Mouse (Mus musculus): ENCODE results near the gene Psenen. TPM values are rescaled to one million over a fixed set of nuclear protein-coding genes. Genes with fewer than 3 reads are reported as not detected.

Gene Psenen
- total RNA-seq, 1 experiment from 2014 or later: 135 TPM

DNA sequence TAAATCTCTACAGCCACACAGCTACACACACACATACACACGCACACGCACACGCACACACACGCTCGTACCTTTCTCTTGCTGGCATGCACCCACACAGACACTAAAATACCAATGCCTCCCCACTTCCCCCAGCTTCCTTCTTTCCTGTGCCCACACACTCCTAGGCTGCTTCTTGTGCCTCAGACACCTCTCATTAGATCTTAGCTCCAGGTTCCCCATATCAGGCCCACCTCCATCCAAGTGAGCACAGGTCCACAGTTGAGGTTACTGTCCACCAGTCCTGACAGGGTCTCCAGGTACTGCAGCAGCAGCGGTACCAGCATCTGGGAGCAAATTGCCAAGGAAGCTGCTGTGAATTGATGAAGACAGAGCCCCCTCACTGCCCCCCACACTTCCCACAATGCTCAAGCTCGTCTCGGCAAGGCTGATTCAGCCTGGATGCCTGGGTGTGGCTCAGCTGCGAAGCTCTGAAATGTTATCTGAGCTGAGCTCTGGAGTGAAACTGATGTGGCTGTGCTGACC is 32.1 kb downstream of the Psenen start:
- no peak for ATAC-seq (replicated peaks; ENCODE audit: insufficient number of reproducible peaks, low FRiP score, low TSS enrichment, poor library complexity, severe bottlenecking)

DNA sequence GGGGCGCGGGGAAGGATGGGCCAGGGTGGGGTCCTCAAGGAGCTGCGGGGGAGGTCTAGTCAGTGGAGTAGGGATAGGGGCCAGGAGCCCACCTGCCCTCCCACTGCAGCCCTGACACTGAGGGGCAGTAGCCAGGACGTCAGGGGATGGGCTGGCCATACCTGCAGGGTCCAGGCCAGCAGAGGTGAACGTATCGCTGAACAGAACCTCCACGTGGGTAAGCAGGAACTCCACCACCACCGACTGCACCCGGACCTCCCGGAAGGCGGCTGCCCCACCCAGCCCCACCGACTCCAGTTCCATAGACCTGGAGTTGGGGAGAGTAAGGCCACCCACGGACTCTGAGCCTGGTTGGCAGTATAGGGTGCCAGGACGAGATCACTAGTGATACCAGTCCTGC is 36.4 kb downstream of the Psenen start:
- no peak for ATAC-seq (replicated peaks; ENCODE audit: insufficient number of reproducible peaks, low FRiP score, low TSS enrichment, poor library complexity, severe bottlenecking)

DNA sequence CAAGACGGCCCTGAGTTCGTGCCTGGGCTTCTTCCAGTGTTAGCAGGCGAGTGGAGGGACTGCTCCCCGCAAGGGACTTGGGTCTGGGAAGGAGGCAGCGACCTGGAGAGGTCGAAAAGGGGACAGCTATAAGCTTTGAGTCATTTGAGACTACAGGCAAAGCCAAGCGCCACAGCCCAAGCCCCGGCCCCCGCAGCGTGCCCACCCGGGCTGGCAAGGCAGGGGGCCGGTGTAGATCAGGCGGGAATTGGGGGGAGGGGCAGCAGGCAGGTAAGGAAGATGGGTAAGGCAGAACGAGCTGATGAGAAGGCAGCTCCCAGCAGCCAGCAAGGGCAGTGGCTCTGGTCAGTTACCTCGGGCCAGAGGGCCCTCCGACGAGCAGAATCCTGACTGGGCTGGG is 37.0 kb downstream of the Psenen start:
- no peak for ATAC-seq (replicated peaks; ENCODE audit: insufficient number of reproducible peaks, low FRiP score, low TSS enrichment, poor library complexity, severe bottlenecking)

DNA sequence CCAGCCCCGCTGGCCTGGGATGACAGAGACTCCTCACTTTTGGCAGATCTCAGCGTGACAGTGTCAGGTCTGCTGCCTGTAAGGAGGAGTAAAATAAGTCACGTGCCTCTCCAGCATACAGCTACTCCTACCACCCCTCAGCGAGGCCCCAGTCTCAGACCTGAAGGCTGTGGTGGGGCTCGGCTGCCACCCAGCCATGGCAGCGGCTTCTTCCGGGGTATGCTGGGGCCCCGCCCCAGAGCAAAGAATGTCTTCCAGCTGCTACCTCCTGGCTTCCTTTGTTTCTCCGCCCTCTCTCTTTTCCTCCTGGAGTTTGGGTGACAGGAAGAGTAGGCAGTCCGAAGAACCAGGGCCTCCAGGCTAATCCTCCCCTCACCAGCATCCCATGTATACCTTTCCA is 37.5 kb downstream of the Psenen start:
- no peak for ATAC-seq (replicated peaks; ENCODE audit: insufficient number of reproducible peaks, low FRiP score, low TSS enrichment, poor library complexity, severe bottlenecking)

DNA sequence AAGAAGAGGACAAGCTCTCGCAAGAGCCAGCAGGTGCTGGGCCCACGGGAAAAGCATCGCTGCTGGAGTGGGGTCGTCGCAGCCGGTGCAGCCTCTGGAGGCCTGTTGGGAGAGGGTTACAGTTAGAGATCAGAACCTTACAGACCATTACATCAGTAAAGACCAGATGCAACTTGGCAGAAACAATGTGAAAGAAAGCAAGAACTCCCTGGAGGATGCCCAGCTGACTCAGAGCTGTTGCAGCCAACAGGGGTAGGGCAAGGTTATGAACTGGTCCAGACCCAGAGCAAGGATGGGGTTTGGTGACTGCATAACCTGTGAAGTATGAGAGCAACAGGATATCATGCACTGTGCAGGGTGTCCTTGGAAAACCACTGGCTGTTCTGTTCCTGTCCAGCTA is 38.9 kb downstream of the Psenen start:
- no peak for ATAC-seq (replicated peaks; ENCODE audit: insufficient number of reproducible peaks, low FRiP score, low TSS enrichment, poor library complexity, severe bottlenecking)

DNA sequence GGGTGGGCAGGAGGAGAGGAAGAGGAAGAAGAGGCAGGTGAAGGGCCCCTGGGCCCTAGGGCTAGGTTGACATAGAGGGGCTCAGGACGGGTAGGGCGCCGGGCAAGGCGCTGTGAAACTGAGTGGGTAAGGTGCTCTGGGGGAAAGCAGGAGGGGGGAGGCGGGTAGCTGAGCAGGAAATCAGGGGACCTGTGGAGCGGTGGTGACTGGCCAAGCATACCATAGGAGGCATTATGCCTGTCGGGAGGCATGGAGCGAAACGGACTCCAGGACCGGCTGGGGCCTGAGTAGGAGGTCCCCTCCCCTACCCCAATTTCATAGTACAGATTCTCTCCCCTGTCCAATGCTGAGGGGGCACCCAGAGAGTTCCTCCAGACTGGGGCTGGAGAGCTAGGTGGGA is 40.6 kb downstream of the Psenen start:
- no peak for ATAC-seq (replicated peaks; ENCODE audit: insufficient number of reproducible peaks, low FRiP score, low TSS enrichment, poor library complexity, severe bottlenecking)

DNA sequence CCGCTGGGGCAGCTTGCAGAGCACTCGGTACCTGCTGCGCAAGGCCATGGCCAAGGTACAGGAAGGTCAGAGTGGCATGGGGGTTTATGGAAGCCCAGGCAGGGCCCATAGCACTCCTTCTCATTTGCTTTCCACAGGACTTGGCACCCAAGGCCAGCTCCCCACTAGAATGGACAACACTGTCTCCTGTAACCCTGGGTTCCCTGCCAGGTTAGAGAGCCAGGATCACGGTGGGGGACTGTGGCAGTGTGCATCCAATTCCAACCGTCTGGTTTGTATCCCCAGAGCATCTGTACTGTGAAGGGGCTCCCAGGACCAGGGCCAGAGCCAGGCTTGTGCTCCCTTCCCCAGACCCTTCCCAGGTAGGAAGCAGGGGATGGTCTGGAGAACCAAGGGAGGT is 42.6 kb downstream of the Psenen start:
- ATAC-seq (replicated peaks; ENCODE audit: insufficient number of reproducible peaks, low FRiP score, low TSS enrichment, poor library complexity, severe bottlenecking): no peak

DNA sequence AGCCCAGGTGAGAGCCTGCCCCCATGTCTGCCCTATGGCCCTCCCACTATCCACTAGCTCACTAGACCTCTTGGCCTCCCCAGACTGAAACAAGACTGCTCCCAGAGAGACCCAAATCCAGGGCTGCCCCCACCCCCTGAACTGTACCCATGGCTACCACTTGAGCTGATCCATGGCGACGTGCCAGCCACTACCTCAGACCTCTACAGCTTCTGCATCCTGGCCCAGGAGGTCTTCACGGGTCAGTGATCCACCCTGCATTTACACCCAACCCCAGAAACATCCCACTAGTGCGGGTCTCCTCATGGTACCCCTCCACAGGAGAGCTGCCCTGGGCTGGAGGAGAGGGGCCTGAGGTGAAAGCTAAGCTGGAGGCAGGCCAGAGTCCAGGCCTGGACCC is 43.0 kb downstream of the Psenen start:
- ATAC-seq (replicated peaks; ENCODE audit: insufficient number of reproducible peaks, low FRiP score, low TSS enrichment, poor library complexity, severe bottlenecking): no peak

DNA sequence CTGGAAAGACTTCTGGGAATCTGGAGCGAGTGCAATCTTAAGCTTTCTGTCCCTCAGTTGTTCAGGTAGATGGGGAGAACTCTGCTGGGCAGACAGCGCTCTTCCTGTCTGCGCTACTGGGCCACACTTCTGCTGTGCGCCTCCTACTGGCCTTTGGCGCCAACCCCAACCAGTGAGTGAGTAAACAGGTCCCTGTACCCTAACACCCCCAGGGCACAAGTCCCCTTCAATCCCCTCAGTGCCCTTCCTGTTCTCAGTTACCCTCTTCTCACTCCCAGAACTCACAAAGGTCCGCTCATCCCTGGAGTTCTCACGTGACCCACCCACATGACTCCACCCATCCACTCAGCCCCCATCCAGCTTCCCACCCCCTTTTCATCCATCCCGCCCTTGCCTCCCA is 45.1 kb downstream of the Psenen start:
- no peak for ATAC-seq (replicated peaks; ENCODE audit: insufficient number of reproducible peaks, low FRiP score, low TSS enrichment, poor library complexity, severe bottlenecking)

DNA sequence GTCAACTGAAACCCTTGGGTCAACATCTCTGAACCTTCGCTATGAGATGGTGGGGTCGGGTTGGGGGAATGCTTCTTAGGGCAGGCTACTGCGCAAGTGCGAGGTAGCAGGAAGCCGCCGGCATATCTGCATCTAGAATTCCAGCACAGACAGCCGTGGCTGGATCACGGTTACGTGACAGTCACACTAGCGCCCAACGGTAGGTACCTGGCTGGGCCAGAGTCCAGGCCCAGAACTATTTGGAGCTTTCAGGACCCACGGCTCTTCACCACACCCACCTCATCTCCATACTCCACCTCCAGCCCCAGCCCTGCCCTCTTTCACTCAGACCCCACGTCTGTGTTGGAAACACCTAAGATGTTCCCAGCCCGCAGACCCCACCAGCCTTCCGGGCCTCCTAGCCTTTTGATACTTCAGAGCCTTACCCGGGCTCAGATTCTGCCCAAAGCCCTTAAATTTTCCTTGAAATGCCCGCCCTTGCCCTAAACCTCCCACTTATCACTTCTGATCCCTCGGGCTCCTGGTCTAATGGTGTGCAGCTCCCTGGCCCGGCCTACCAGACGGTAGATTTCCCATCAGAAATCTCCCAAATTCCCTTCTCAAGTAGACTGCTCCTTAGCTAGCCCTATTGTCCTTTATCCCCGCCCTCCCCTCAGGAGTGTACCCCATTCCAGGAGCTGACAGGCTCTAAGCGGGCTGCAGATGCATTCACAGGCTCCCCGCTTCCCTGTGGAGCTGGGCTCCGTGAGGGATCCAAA is 48.2 kb downstream of the Psenen start:
- no peak for ATAC-seq (replicated peaks; ENCODE audit: insufficient number of reproducible peaks, low FRiP score, low TSS enrichment, poor library complexity, severe bottlenecking)

Other genes with a start within 250 kb of the Psenen start
- gene Syne4, start 248.8 kb downstream of the Psenen start, total RNA-seq (2017): 3.0 TPM in 1 of 3 replicates, not detected in the others
- gene E130208F15Rik, start 241.9 kb downstream of the Psenen start, total RNA-seq (2017): 2.2 to 10.7 TPM (median 8.0 TPM) in 3 replicates
- gene Sdhaf1, start 239.7 kb downstream of the Psenen start, total RNA-seq (2017): 11.3 to 13.7 TPM (median 11.5 TPM) in 3 replicates
- gene Lrfn3, start 200.9 kb downstream of the Psenen start, total RNA-seq (2017): not detected in 3 replicates
- gene Tyrobp, start 149.9 kb downstream of the Psenen start, total RNA-seq (2017): 1,651 to 1,754 TPM (median 1,724 TPM) in 3 replicates
- 44.2 to 97.2 TPM (median 67.5 TPM) in 3 replicates for gene Hcst, start 143.8 kb downstream of the Psenen start, total RNA-seq (2017)
- 25.9 to 48.3 TPM (median 34.1 TPM) in 3 replicates for gene Nfkbid, start 141.9 kb downstream of the Psenen start, total RNA-seq (2017)
- gene Aplp1, start 118.1 kb downstream of the Psenen start, total RNA-seq (2017): 0.68 TPM in 1 of 3 replicates, not detected in the others
- gene Kirrel2, start 105.9 kb downstream of the Psenen start, total RNA-seq (2017): not detected in 3 replicates
- not detected in 3 replicates for gene Nphs1, start 105.3 kb downstream of the Psenen start, total RNA-seq (2017)
- not detected in 3 replicates for gene Prodh2, start 70.0 kb downstream of the Psenen start, total RNA-seq (2017)
- gene Arhgap33, start 28.6 kb downstream of the Psenen start, total RNA-seq (2017): 0.97 to 1.5 TPM in 2 of 3 replicates, not detected in the other
- 0.19 to 2.7 TPM (median 1.5 TPM) in 3 replicates for gene Hspb6, start 11.4 kb downstream of the Psenen start, total RNA-seq (2017)
- 1.7 to 4.3 TPM (median 3.3 TPM) in 3 replicates for gene Proser3, start 11.3 kb downstream of the Psenen start, total RNA-seq (2017)
- gene Lin37, start 3.8 kb downstream of the Psenen start, total RNA-seq (2017): 8.1 to 26.1 TPM (median 10.0 TPM) in 3 replicates
- gene U2af1l4, start 326 bp downstream of the Psenen start, total RNA-seq (2017): 66.7 to 101 TPM (median 99.2 TPM) in 3 replicates
- 3.5 to 14.5 TPM (median 11.1 TPM) in 3 replicates for gene Gm49396, start 283 bp downstream of the Psenen start, total RNA-seq (2017)
- gene Igflr1, start 1.8 kb upstream of the Psenen start, total RNA-seq (2017): 0.43 TPM in 1 of 3 replicates, not detected in the others
- 15.4 to 44.0 TPM (median 23.8 TPM) in 3 replicates for gene Kmt2b, start 25.1 kb upstream of the Psenen start, total RNA-seq (2017)
- 8.4 to 30.5 TPM (median 20.6 TPM) in 3 replicates for gene Zbtb32, start 35.3 kb upstream of the Psenen start, total RNA-seq (2017)
- 1.1 TPM in 1 of 3 replicates, not detected in the others for gene Upk1a, start 49.2 kb upstream of the Psenen start, total RNA-seq (2017)
- 424 to 540 TPM (median 506 TPM) in 3 replicates for gene Cox6b1, start 62.5 kb upstream of the Psenen start, total RNA-seq (2017)
- not detected in 3 replicates for gene Etv2, start 72.2 kb upstream of the Psenen start, total RNA-seq (2017)
- 63.9 to 74.7 TPM (median 64.6 TPM) in 3 replicates for gene Rbm42, start 86.7 kb upstream of the Psenen start, total RNA-seq (2017)
- gene Haus5, start 101.4 kb upstream of the Psenen start, total RNA-seq (2017): 5.6 to 20.3 TPM (median 11.0 TPM) in 3 replicates
- gene Pmis2, start 108.0 kb upstream of the Psenen start, total RNA-seq (2017): not detected in 3 replicates
- gene 2200002J24Rik, start 135.3 kb upstream of the Psenen start, total RNA-seq (2017): not detected in 3 replicates
- gene Atp4a, start 148.6 kb upstream of the Psenen start, total RNA-seq (2017): 0.75 TPM in 1 of 3 replicates, not detected in the others
- 14.0 to 17.1 TPM (median 17.0 TPM) in 3 replicates for gene Tmem147, start 165.9 kb upstream of the Psenen start, total RNA-seq (2017)
- gene Gapdhs, start 180.1 kb upstream of the Psenen start, total RNA-seq (2017): 0.85 to 1.9 TPM in 2 of 3 replicates, not detected in the other
- 2.3 TPM in 1 of 3 replicates, not detected in the others for gene Sbsn, start 187.8 kb upstream of the Psenen start, total RNA-seq (2017)
- gene Dmkn, start 200.1 kb upstream of the Psenen start, total RNA-seq (2017): not detected in 3 replicates
- not detected in 3 replicates for gene Krtdap, start 224.3 kb upstream of the Psenen start, total RNA-seq (2017)